Mouse (Mus musculus) E14TG2a.4 (cell line): ENCODE measurements around the gene Dapk2.
A peak's percentile ranks its signal among the peaks of the same experiment; 100 is the strongest.

Experiments
- H3K27me3 ChIP-seq: 2 replicates; pipeline ENCODE4 v1.6.1; 2014; ENCODE audit warnings: low read length, control low read depth; ENCODE audit not compliant: insufficient read depth
- H3K36me3 ChIP-seq: 2 replicates; pipeline ENCODE4 v1.6.1; 2014; ENCODE audit warnings: low read length, control low read depth; ENCODE audit not compliant: insufficient read depth
- H3K4me1 ChIP-seq: replicated peaks from 2 replicates; pipeline ENCODE4 v1.6.1; 2014; ENCODE audit warnings: low read depth, low read length, control low read depth
- H3K4me3 ChIP-seq: replicated peaks from 2 replicates; pipeline ENCODE4 v1.5.1; 2014; ENCODE audit warnings: mild to moderate bottlenecking, low read length
- H3K9me3 ChIP-seq: 2 replicates; pipeline ENCODE4 v1.6.1; 2014; ENCODE audit warnings: low read length, control low read depth
- CTCF ChIP-seq: conservative IDR thresholded peaks from 2 replicates; pipeline ENCODE4 v1.5.1; 2014; ENCODE audit warnings: low read length
- NANOG ChIP-seq: IDR thresholded peaks from 2 replicates; pipeline ENCODE4 v1.6.1; 2014; ENCODE audit warnings: borderline replicate concordance, low read length, mixed read lengths
- POU5F1 ChIP-seq: IDR thresholded peaks from 2 replicates; pipeline ENCODE4 v1.6.1; 2014; ENCODE audit warnings: low read length, borderline replicate concordance

Gene Dapk2

GRCm38 (mm10) chr9:66127193-66127546 is 30.9 kb upstream of the Dapk2 start:
- Histone ChIP-seq H3K4me1 (peaks cover 37% of the 10 kb centered on the region), H3K4me3 (peak overlapping the region; percentile 92), H3K9me3 (peaks cover 17% of the 10 kb centered on the region), H3K27me3 (no peaks in the 10 kb centered on the region), H3K36me3 (peaks cover 14% of the 10 kb centered on the region; the same call in 1 of the 2 replicates)
- no peak for TF ChIP-seq POU5F1
- no peak for TF ChIP-seq CTCF
- TF ChIP-seq NANOG: no peak

GRCm38 (mm10) chr9:66127884-66128283 is 30.1 kb upstream of the Dapk2 start:
- peaks cover 17% of the 10 kb centered on the region for H3K9me3 ChIP-seq
- no peak for TF ChIP-seq CTCF
- TF ChIP-seq POU5F1: no peak
- no peak for TF ChIP-seq NANOG
- H3K4me1 ChIP-seq: peaks cover 37% of the 10 kb centered on the region
- H3K36me3 ChIP-seq: peaks cover 17% of the 10 kb centered on the region
- no peak overlapping the region for H3K4me3 ChIP-seq
- no peaks in the 10 kb centered on the region for H3K27me3 ChIP-seq

DNA sequence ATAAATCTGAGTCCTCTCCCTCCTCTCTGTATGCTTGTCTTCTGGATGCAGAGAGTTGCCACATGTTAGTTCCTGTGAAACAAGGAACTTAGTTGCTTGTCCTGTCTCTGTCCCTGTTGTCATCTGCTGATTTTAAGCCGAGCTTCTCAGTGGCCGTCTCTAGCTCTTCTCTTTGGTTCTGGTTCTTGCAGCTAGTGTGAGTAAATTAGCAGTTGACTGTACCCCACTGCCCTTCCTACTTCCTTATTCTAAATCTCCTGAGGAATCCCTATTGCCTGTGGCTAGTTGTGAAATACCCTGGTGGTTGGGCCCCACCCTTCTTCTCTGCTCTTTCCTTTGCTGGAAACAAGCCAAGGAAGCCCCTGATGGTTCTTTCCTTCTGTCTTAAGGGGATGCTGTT is 26.6 kb upstream of the Dapk2 start:
- Histone ChIP-seq H3K27me3 (no peaks in the 10 kb centered on the region), H3K4me3 (no peak overlapping the region), H3K9me3 (peaks cover 17% of the 10 kb centered on the region), H3K36me3 (peaks cover 40% of the 10 kb centered on the region), H3K4me1 (peaks cover 16% of the 10 kb centered on the region)
- TF ChIP-seq POU5F1 (no peak), NANOG (no peak), CTCF (no peak)

DNA sequence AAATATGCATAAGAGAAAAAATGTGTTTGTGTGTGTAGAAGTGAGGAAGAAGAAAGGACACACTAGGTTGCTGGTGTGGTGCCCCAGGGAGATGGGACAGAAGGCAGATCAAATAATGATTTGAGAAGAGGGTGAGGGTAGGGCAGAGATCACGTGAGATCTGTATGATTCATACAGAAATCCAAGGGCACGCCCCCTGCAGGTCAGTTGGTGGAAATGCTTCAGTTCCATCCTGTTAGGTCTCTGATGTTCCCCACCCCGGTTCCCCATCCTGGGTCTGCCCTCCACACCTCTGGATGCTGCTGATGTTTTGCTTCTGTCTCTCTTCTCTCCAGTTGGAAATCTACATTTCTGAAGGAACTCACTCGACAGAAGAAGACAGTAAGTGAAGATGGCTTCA is 22.1 kb upstream of the Dapk2 start:
- no peak overlapping the region for H3K4me3 ChIP-seq
- TF ChIP-seq CTCF (peak; percentile 55), NANOG (no peak)
- H3K4me1 ChIP-seq: peaks cover 6% of the 10 kb centered on the region
- H3K27me3 ChIP-seq: no peaks in the 10 kb centered on the region
- H3K36me3 ChIP-seq: peaks cover 65% of the 10 kb centered on the region
- H3K9me3 ChIP-seq: no peaks in the 10 kb centered on the region

DNA sequence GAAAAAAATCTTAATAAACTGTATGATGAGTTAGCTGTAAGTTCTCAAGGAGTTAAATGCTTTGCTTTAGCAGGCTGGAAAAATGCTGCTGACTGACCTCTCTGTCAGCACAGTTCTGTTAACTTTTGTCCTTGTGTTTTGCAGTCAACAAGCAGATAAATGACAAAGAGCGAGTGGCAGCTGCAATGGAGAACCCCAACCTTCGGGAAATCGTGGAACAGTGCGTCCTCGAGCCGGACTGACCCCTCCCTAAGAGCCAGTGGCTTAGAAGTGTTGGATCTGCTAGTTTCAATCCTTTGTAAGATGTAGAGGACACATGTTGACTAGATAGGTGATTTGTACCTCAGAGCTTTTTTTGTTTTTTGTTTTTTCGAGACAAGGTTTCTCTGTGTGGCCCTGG is 19.8 kb upstream of the Dapk2 start:
- Histone ChIP-seq H3K9me3 (no peaks in the 10 kb centered on the region), H3K36me3 (peaks cover 59% of the 10 kb centered on the region), H3K4me3 (no peak overlapping the region), H3K27me3 (no peaks in the 10 kb centered on the region), H3K4me1 (no peaks in the 10 kb centered on the region)
- no peak for TF ChIP-seq CTCF
- TF ChIP-seq NANOG: no peak
- TF ChIP-seq POU5F1: no peak

DNA sequence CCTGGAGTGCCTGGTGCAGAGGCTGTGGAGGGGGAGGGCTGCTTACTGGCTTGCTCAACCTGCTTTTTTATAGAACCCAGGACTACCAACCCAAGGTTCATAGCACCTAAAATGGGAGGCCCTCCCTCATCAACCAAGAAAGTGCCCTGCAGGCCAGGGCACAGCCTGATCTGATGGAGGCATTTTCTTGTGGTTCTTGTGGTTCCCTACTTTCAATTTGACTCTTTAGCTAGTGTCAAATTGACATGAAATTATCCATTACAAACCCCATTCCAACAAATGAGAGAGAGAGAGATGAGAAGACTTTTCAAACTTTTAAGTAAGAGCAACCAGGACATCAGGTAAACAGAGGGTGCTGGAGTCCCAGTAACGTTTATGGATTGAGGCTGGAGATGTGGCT is 15.8 kb upstream of the Dapk2 start:
- Histone ChIP-seq H3K9me3 (no peaks in the 10 kb centered on the region), H3K27me3 (peaks cover 4% of the 10 kb centered on the region; the same call in 1 of the 2 replicates), H3K36me3 (peaks cover 33% of the 10 kb centered on the region), H3K4me1 (peaks cover 10% of the 10 kb centered on the region), H3K4me3 (no peak overlapping the region)
- TF ChIP-seq POU5F1 (no peak), CTCF (no peak), NANOG (no peak)

- no peak overlapping the region for H3K4me3 ChIP-seq
- H3K36me3 ChIP-seq: peaks cover 14% of the 10 kb centered on the region
- H3K27me3 ChIP-seq: peaks cover 4% of the 10 kb centered on the region; the same call in 1 of the 2 replicates
- no peak for TF ChIP-seq NANOG
- no peak for TF ChIP-seq POU5F1
- peak; percentile 87 for TF ChIP-seq CTCF
- H3K4me1 ChIP-seq: peaks cover 10% of the 10 kb centered on the region
- H3K9me3 ChIP-seq: no peaks in the 10 kb centered on the region
Observed at GRCm38 (mm10) chr9:66144248-66144647, 13.8 kb upstream of the Dapk2 start.

DNA sequence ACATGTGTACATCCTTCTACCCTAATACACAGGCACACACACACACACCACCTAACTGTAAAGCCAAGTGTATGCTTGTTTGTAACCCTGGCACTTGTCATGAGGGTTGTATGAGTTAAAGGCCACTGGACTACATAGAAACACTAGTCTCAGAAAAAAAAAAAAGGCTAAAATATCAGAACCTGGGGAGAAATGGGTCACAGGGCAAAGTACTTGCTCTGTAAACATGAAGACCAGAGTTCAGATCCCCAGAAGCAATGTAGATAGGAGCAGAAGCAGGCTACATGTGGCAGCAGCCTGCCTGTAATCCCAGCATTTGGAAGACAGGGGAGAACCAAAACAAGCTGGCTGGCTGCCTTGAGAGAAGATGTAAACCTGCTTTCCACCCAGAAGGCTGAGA is 11.9 kb upstream of the Dapk2 start:
- H3K9me3 ChIP-seq: no peaks in the 10 kb centered on the region
- no peak overlapping the region for H3K4me3 ChIP-seq
- peaks cover 16% of the 10 kb centered on the region for H3K27me3 ChIP-seq
- TF ChIP-seq NANOG (no peak), POU5F1 (no peak), CTCF (no peak)
- peaks cover 10% of the 10 kb centered on the region for H3K4me1 ChIP-seq
- H3K36me3 ChIP-seq: no peaks in the 10 kb centered on the region

GRCm38 (mm10) chr9:66152011-66152410 is 6.0 kb upstream of the Dapk2 start:
- H3K9me3 ChIP-seq: no peaks in the 10 kb centered on the region
- H3K27me3 ChIP-seq: peaks cover 53% of the 10 kb centered on the region
- H3K36me3 ChIP-seq: no peaks in the 10 kb centered on the region
- H3K4me1 ChIP-seq: peaks cover 20% of the 10 kb centered on the region
- TF ChIP-seq POU5F1: no peak
- TF ChIP-seq NANOG: no peak
- peak overlapping the region; percentile 35 for H3K4me3 ChIP-seq
